Mouse (Mus musculus): ENCODE measurements around the gene Csnk2a1. TPM values are rescaled to one million over a fixed set of nuclear protein-coding genes. Genes with fewer than 3 reads are reported as not detected.
A peak's percentile ranks its signal among the peaks of the same experiment; 100 is the strongest.

The Csnk2a1 gene
- total and polyA plus RNA-seq, 3 experiments = 88.5 to 130 TPM; not detected in 1

DNA sequence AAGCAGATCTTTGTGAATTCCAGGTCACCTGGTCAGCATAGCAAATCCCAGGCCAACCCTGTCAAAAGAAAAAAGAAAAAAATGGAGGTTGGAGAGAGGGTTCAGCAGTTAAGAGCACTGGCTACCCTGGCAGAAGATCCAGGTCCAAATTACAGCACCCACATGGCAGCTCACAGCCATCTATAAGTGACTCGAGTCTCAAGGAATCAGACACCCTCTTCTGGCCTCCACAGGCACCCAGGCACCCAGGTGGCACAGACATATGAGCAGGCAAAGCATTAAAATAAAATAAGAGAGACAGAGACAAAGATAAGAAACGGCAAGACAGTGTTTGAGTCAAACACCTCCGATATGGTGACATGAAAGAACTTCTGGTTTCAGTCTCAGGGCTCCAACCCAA lies 29.7 kb upstream of the Csnk2a1 start:
- H3K4me1 ChIP-seq (ENCODE audit: control insufficient read depth in 1 of 2, insufficient read depth in 2 of 2, low read length in 2 of 2) = peaks cover 7 to 18% of the 10 kb centered on the region in 2 experiments
- TF ChIP-seq SMC3 (IDR thresholded peaks at IDR 0.05; ENCODE audit: low read depth, low read length) (no peak), POLR2AphosphoS5 (IDR thresholded peaks at IDR 0.05; ENCODE audit: borderline replicate concordance, low read depth, low read length) (no peak), MAZ (IDR thresholded peaks at IDR 0.05; ENCODE audit: low read depth, low read length) (no peak; the same call in 1 of the 2 replicates), E2F4 (IDR thresholded peaks at IDR 0.05; ENCODE audit: borderline replicate concordance, low read depth, low read length) (no peak), GABPA (IDR thresholded peaks at IDR 0.05; ENCODE audit: low read depth, low read length) (no peak), TCF12 (IDR thresholded peaks at IDR 0.05; ENCODE audit: low read depth, low read length) (no peak), MEF2A (IDR thresholded peaks at IDR 0.05; ENCODE audit: extremely low read depth, insufficient replicate concordance, low read depth, low read length, poor library complexity, severe bottlenecking) (no peak), USF2 (IDR thresholded peaks at IDR 0.05; ENCODE audit: borderline replicate concordance in 1 of 2, insufficient read depth in 1 of 2, low read depth in 1 of 2, low read length in 2 of 2) (no peak), USF1 (IDR thresholded peaks at IDR 0.05; ENCODE audit: low read depth, low read length) (no peak), SIN3A (IDR thresholded peaks at IDR 0.05; ENCODE audit: low read length) (no peak), UBTF (IDR thresholded peaks at IDR 0.05; ENCODE audit: borderline replicate concordance, insufficient read depth, low read depth, low read length) (no peak)
- no peak overlapping the region for H3K9ac ChIP-seq (ENCODE audit: control insufficient read depth, low read depth, low read length, poor library complexity, severe bottlenecking)
- no peak overlapping the region for H3K27ac ChIP-seq (ENCODE audit: control insufficient read depth, low read depth, low read length)
- no peaks in the 10 kb centered on the region for H3K79me2 ChIP-seq (ENCODE audit: control insufficient read depth, insufficient read depth, low read length, poor library complexity)
- H3K36me3 ChIP-seq (ENCODE audit: control insufficient read depth in 1 of 2, insufficient read depth in 2 of 2, low read length in 2 of 2) = no peaks in the 10 kb centered on the region
- peak overlapping the region in 1 of 2 experiments; percentile 44; a peak in 1 of 4 replicates for H3K4me3 ChIP-seq (ENCODE audit: control insufficient read depth in 1 of 2, insufficient read depth in 1 of 2, low read depth in 2 of 2, low read length in 2 of 2)
- DNase-seq (ENCODE audit: low read depth, low spot score) = no peak
- no peaks in the 10 kb centered on the region for H3K9me3 ChIP-seq (replicated peaks; ENCODE audit: insufficient read depth, low read length)
- H3K27me3 ChIP-seq (ENCODE audit: control insufficient read depth in 1 of 2, insufficient read depth in 2 of 2, low read length in 2 of 2) = no peaks in the 10 kb centered on the region; a peak in 1 of 4 replicates

DNA sequence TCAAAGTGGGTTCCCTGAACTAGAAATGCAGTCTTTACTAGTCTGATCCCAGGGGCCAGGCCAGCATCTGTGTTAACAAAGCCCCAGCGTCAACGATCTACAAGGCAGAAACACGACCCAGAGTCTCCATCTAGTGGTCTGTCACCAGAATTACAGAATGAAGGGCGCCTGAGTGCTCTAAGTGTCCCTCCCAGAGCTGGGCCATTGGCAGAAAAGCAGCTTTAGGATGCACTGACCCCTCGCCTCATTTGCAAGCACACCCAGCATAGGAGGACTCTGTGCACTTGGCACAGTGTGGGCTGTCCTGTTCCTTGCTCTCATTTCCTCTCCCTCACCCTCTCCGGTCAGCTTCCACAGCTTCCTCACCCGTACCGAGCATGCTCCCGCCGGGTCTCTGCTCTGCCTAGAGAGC lies 29.3 kb upstream of the Csnk2a1 start:
- Histone ChIP-seq H3K9me3 (replicated peaks; ENCODE audit: insufficient read depth, low read length) (no peaks in the 10 kb centered on the region), H3K79me2 (ENCODE audit: control insufficient read depth, insufficient read depth, low read length, poor library complexity) (no peaks in the 10 kb centered on the region), H3K4me1 (ENCODE audit: control insufficient read depth in 1 of 2, insufficient read depth in 2 of 2, low read length in 2 of 2) (peaks cover 7 to 18% of the 10 kb centered on the region in 2 experiments), H3K4me3 (ENCODE audit: control insufficient read depth in 1 of 2, insufficient read depth in 1 of 2, low read depth in 2 of 2, low read length in 2 of 2) (peak overlapping the region in 1 of 2 experiments; percentile 44; a peak in 1 of 4 replicates), H3K9ac (ENCODE audit: control insufficient read depth, low read depth, low read length, poor library complexity, severe bottlenecking) (no peak overlapping the region), H3K27me3 (ENCODE audit: control insufficient read depth in 1 of 2, insufficient read depth in 2 of 2, low read length in 2 of 2) (no peaks in the 10 kb centered on the region; a peak in 1 of 4 replicates), H3K36me3 (ENCODE audit: control insufficient read depth in 1 of 2, insufficient read depth in 2 of 2, low read length in 2 of 2) (no peaks in the 10 kb centered on the region), H3K27ac (ENCODE audit: control insufficient read depth, low read depth, low read length) (no peak overlapping the region)
- peak; percentile 89 for DNase-seq (ENCODE audit: low read depth, low spot score)
- TF ChIP-seq ELF1 (IDR thresholded peaks at IDR 0.05; ENCODE audit: low read depth, low read length) = no peak
- no peak for TF ChIP-seq KAT2A (conservative IDR thresholded peaks at IDR 0.05; ENCODE audit: low read depth, low read length)
- peak; percentile 78 for TF ChIP-seq SIN3A (IDR thresholded peaks at IDR 0.05; ENCODE audit: low read length)
- TF ChIP-seq ZNF384 (IDR thresholded peaks at IDR 0.05; ENCODE audit: low read depth, low read length) = no peak
- no peak for TF ChIP-seq MAZ (IDR thresholded peaks at IDR 0.05; ENCODE audit: low read depth, low read length)
- no peak for TF ChIP-seq USF1 (IDR thresholded peaks at IDR 0.05; ENCODE audit: low read depth, low read length)
- TF ChIP-seq CHD1 (IDR thresholded peaks at IDR 0.05; ENCODE audit: low read depth, low read length) = no peak
- no peak for TF ChIP-seq TBP (IDR thresholded peaks at IDR 0.05; ENCODE audit: low read depth, low read length)
- peak; percentile 96 for TF ChIP-seq RAD21 (IDR thresholded peaks at IDR 0.05; ENCODE audit: low read depth, low read length)
- peak; percentile 96 for TF ChIP-seq ZC3H11A (IDR thresholded peaks at IDR 0.05; ENCODE audit: low read depth, low read length)
- peak; percentile 12; the same call in 1 of the 2 replicates for TF ChIP-seq GATA1 (IDR thresholded peaks at IDR 0.05; ENCODE audit: low read depth, low read length)
- TF ChIP-seq BHLHE40 (IDR thresholded peaks at IDR 0.05; ENCODE audit: borderline replicate concordance, low read depth, low read length) = peak; percentile 59; the same call in 1 of the 2 replicates
- peak; percentile 76 to 97 (median 83) for TF ChIP-seq CTCF (IDR thresholded peaks at IDR 0.05 in 2 of 3, conservative IDR thresholded peaks at IDR 0.05 in 1 of 3; ENCODE audit: control insufficient read depth in 1 of 3, insufficient read depth in 1 of 3, low read depth in 2 of 3, low read length in 3 of 3, poor library complexity in 1 of 3, severe bottlenecking in 1 of 3)
- TF ChIP-seq SMC3 (IDR thresholded peaks at IDR 0.05; ENCODE audit: low read depth, low read length) = peak; percentile 98
- TF ChIP-seq RCOR1 (IDR thresholded peaks at IDR 0.05; ENCODE audit: low read depth, low read length) = no peak
- TF ChIP-seq TAL1 (IDR thresholded peaks at IDR 0.05; ENCODE audit: low read length) = no peak

Data from MEL (cell line).